Mouse (Mus musculus): ENCODE measurements around the gene Thop1. TPM values are rescaled to one million over a fixed set of nuclear protein-coding genes. Genes with fewer than 3 reads are reported as not detected.

The Thop1 gene
- polyA plus RNA-seq (2017; shearing (Covaris generic)): 17.8 TPM

GRCm38 (mm10) chr10:81069836-81070235, at the start of gene Thop1:
Gene Thop1 (plus strand): TSS chr10:81070035.

GRCm38 (mm10) chr10:81025639-81026275, 44.1 kb upstream of the Thop1 start, which contains the start of gene Diras1:
Gene Diras1 (minus strand): TSS chr10:81025662.

GRCm38 (mm10) chr10:81036988-81037580, 32.8 kb upstream of the Thop1 start, which contains the start of gene Slc39a3:
Gene Slc39a3 (minus strand): TSS chr10:81037426.

GRCm38 (mm10) chr10:81059603-81060543, 10.0 kb upstream of the Thop1 start, which contains the start of gene Sgta:
Gene Sgta (minus strand): TSS chr10:81060181.

GRCm38 (mm10) chr10:81105565-81106112, 35.8 kb downstream of the Thop1 start, which contains the start of gene Map2k2:
Gene Map2k2 (plus strand): TSS chr10:81105915.

Other genes with a start within 250 kb of the Thop1 start
- gene Oaz1, start 243.4 kb upstream of the Thop1 start, polyA plus RNA-seq (2017; shearing (Covaris generic)): 2,156 TPM
- not detected for gene Lingo3, start 226.0 kb upstream of the Thop1 start, polyA plus RNA-seq (2017; shearing (Covaris generic))
- 200 TPM for gene Lsm7, start 214.8 kb upstream of the Thop1 start, polyA plus RNA-seq (2017; shearing (Covaris generic))
- gene Sppl2b, start 214.8 kb upstream of the Thop1 start, polyA plus RNA-seq (2017; shearing (Covaris generic)): 39.7 TPM
- not detected for gene Tmprss9, start 198.2 kb upstream of the Thop1 start, polyA plus RNA-seq (2017; shearing (Covaris generic))
- gene Timm13, start 169.1 kb upstream of the Thop1 start, polyA plus RNA-seq (2017; shearing (Covaris generic)): 243 TPM
- 18.9 TPM for gene Lmnb2, start 151.8 kb upstream of the Thop1 start, polyA plus RNA-seq (2017; shearing (Covaris generic))
- 93.6 TPM for gene Gadd45b, start 140.0 kb upstream of the Thop1 start, polyA plus RNA-seq (2017; shearing (Covaris generic))
- 0.09 TPM for gene Gng7, start 55.1 kb upstream of the Thop1 start, polyA plus RNA-seq (2017; shearing (Covaris generic))
- gene Diras1, start 44.4 kb upstream of the Thop1 start, polyA plus RNA-seq (2017; shearing (Covaris generic)): not detected
- gene Slc39a3, start 32.6 kb upstream of the Thop1 start, polyA plus RNA-seq (2017; shearing (Covaris generic)): 20.4 TPM
- gene Sgta, start 9.9 kb upstream of the Thop1 start, polyA plus RNA-seq (2017; shearing (Covaris generic)): 124 TPM
- not detected for gene Creb3l3, start 28.8 kb downstream of the Thop1 start, polyA plus RNA-seq (2017; shearing (Covaris generic))
- 51.7 TPM for gene Map2k2, start 35.9 kb downstream of the Thop1 start, polyA plus RNA-seq (2017; shearing (Covaris generic))
- 43.0 TPM for gene Zbtb7a, start 65.2 kb downstream of the Thop1 start, polyA plus RNA-seq (2017; shearing (Covaris generic))
- 51.7 TPM for gene Pias4, start 97.9 kb downstream of the Thop1 start, polyA plus RNA-seq (2017; shearing (Covaris generic))
- 783 TPM for gene Eef2, start 106.6 kb downstream of the Thop1 start, polyA plus RNA-seq (2017; shearing (Covaris generic))
- 6.7 TPM for gene Dapk3, start 113.0 kb downstream of the Thop1 start, polyA plus RNA-seq (2017; shearing (Covaris generic))
- gene 4930442H23Rik, start 113.8 kb downstream of the Thop1 start, polyA plus RNA-seq (2017; shearing (Covaris generic)): not detected
- gene Nmrk2, start 132.0 kb downstream of the Thop1 start, polyA plus RNA-seq (2017; shearing (Covaris generic)): 0.22 TPM
- gene Atcay, start 160.8 kb downstream of the Thop1 start, polyA plus RNA-seq (2017; shearing (Covaris generic)): 10.3 TPM
- 5.8 TPM for gene Zfr2, start 163.1 kb downstream of the Thop1 start, polyA plus RNA-seq (2017; shearing (Covaris generic))
- gene Matk, start 182.9 kb downstream of the Thop1 start, polyA plus RNA-seq (2017; shearing (Covaris generic)): 166 TPM
- 109 TPM for gene Mrpl54, start 196.9 kb downstream of the Thop1 start, polyA plus RNA-seq (2017; shearing (Covaris generic))
- gene Apba3, start 196.9 kb downstream of the Thop1 start, polyA plus RNA-seq (2017; shearing (Covaris generic)): 68.0 TPM
- gene Tjp3, start 221.5 kb downstream of the Thop1 start, polyA plus RNA-seq (2017; shearing (Covaris generic)): 28.8 TPM
- gene Pip5k1c, start 222.9 kb downstream of the Thop1 start, polyA plus RNA-seq (2017; shearing (Covaris generic)): 52.4 TPM

All from inflammation-experienced regulatory T-cells, adult 16 weeks (primary cell).